Mouse (Mus musculus) spleen, embryonic (tissue): Measurements from ENCODE around the gene 2010111I01Rik.

ENCODE experiments used
- CTCF ChIA-PET: fragments of 350-600 bp; sonication (Branson Sonifier 250); formaldehyde crosslinking; loops from one replicate; lab custom pipeline; 2022; lab: Charles Lee

The 2010111I01Rik gene

GRCm38 (mm10) chr13:63278141-63278631 lies 313.5 kb downstream of the 2010111I01Rik start:
- CTCF ChIA-PET = no interaction called here

- CTCF ChIA-PET = no interaction called here
These were observed 314.2 kb downstream of the 2010111I01Rik start for GRCm38 (mm10) chr13:63278796-63279475.

DNA sequence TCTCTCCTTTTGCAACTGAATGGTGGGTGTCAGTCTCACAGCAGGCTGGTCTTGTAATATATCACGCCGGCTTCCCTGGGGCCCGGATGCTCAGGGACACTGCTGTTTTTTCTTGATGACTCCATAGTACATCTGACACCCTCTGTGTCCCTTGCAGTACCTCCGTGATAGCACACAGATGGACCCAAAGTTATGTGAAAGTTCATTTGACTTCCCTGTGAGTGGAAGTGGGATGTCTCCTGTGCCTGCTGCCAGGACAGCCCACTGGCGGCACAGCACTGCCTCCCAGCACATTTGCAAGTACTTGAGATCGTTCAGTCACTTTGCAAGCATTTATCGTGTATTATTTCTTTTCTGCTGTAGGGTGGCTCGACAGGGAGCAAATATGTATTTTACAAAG lies 315.1 kb downstream of the 2010111I01Rik start:
- CTCF ChIA-PET = no interaction called here

DNA sequence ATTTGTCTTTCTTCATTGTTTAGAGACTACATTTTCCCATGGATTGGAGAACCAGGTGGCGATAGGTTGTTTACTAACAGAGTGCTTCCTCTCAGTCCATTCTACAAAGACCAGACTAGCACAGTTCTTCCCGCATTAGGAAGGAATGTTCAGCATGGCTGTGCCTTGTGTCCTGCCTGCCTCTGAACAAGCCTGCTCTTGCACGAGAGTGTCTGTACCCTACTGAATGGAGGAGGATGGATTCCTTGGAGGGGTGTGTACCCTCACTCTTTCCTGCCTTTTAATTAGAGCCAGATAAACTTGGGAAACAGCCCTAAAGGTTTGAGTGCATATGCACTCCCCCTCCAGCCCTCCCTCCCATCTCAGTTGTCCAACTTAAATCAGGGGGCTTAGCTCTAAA lies 315.7 kb downstream of the 2010111I01Rik start:
- CTCF ChIA-PET = no interaction called here

- CTCF ChIA-PET = no interaction called here
These were observed 316.5 kb downstream of the 2010111I01Rik start for GRCm38 (mm10) chr13:63281206-63281605.

- CTCF ChIA-PET = no interaction called here
These were observed 318.5 kb downstream of the 2010111I01Rik start for GRCm38 (mm10) chr13:63283236-63283635.

- CTCF ChIA-PET = no interaction called here
These were observed 320.1 kb downstream of the 2010111I01Rik start for GRCm38 (mm10) chr13:63284748-63285147.

GRCm38 (mm10) chr13:63286483-63287102 lies 321.9 kb downstream of the 2010111I01Rik start:
- CTCF ChIA-PET = no interaction called here

DNA sequence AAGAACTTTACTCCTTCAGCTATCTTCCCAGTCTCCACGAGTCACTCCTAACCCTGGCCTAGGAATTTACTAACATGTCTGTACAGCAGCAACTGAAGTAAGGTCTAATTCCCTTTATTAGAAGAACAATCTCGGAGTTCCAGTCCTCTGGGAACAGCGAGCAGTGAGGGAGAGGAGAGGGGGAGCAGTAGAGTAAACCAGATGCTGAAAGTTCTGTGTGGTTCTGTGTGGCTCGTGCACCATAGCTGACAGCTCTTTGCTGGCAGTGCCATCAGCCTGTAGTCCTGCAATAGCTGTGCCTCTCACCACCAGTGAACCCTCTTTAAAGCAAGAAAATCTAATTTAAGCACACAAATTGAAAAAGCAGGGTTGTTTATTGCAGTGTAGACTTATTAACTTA lies 324.5 kb downstream of the 2010111I01Rik start:
- CTCF ChIA-PET = no interaction called here

DNA sequence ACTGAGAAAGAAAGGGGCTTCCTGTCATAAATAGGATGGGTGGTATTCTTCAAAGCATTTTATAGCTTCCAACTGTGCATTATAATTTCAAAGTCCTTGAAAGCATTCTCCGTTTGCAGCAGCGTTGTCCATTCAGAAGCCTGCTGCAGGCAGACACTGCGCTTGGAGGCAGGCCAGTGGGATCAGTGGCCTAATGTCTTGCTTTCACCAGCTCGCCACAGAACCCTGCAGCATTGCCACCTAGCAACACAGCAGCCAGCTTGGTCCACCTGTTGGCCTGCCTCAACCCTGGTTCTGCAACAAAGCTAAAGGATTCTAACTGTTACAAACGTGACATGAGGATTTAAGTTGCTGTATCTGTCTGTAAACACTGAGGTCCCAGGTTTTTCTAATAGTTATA lies 325.0 kb downstream of the 2010111I01Rik start:
- CTCF ChIA-PET = no interaction called here

- CTCF ChIA-PET = no interaction called here
These were observed 325.4 kb downstream of the 2010111I01Rik start for GRCm38 (mm10) chr13:63290126-63290525.

GRCm38 (mm10) chr13:63291016-63291415 lies 326.3 kb downstream of the 2010111I01Rik start:
- CTCF ChIA-PET = no interaction called here

- CTCF ChIA-PET = no interaction called here
These were observed 329.0 kb downstream of the 2010111I01Rik start for GRCm38 (mm10) chr13:63293647-63294046.

GRCm38 (mm10) chr13:63294359-63295193 lies 329.9 kb downstream of the 2010111I01Rik start:
- CTCF ChIA-PET = no interaction called here

DNA sequence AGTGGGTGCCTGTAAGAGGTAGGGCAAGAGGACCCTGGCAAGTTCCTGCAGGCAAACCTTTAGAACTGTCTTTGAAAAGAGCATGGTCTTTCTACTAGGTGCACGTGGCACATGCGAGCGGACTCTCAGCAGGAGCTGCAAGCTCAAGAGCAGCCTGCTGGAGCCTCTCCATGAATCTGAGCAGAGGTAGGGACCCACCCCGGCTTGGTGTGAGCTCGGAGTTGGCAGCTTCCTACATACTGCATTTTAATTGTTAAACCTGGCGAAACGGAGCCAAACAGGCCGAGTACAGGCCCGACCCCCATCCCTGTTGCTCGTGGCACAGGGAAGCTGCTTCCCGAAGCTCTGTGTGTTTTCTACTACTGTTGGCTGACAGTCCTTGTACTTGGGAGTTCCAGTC lies 331.6 kb downstream of the 2010111I01Rik start:
- CTCF ChIA-PET = no interaction called here

DNA sequence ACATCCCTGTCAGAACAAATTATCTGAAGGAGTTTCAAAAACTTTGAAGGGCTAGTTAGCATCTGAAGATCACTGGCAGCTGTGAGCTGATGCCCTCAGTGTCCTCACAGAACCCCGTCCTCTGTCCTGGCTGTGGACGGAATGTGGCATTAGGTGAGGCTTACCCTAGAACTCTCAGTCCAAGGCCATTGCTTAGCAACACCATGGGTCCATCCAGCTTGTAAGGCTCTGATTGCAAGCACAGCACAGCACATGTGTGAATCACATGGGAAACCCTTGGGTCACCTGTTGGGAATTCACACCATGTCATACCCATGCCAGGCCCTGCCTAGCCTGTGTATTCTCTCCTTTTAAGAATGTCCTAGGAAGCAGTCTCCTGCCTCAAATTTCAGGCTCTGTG lies 332.3 kb downstream of the 2010111I01Rik start:
- CTCF ChIA-PET = no interaction called here

DNA sequence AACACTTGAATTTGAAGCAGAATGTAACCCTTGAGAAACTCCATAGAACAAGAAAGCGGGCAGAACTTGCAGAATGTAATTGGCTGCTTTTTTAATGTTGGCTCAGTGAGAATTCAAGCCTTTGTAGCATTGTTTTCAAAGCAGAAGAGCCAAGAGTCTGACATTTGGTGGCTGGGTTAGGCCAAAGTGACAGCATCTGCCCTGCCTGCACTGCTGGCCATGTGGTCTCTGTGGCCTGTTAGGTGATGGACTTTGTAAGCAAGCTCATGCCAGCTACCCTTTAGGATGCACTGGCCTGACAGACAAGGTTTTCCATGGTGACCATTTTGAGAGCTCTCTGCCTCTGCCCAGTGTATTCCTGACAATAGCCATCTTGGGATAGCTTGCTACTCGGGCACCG lies 333.2 kb downstream of the 2010111I01Rik start:
- CTCF ChIA-PET = no interaction called here

DNA sequence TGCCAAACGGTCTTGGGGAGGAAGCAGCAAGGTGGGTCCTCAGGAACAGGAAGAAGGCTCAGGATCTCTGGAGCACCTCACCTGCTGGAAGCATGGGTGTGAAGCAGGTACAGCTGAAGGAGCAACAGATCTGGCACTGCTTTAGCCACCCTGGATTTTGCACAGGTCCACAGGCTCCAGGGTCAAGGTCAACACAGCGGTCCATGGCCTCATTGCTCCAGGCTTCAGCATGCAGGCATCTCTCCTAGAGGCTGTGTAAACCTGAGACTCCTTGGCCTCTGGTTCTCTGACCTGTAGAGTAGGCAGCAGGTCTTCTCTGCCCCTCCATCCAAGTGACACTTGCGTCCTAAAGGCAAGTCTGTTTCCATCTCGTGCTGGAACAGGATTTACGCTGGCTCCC lies 334.2 kb downstream of the 2010111I01Rik start:
- CTCF ChIA-PET = no interaction called here

DNA sequence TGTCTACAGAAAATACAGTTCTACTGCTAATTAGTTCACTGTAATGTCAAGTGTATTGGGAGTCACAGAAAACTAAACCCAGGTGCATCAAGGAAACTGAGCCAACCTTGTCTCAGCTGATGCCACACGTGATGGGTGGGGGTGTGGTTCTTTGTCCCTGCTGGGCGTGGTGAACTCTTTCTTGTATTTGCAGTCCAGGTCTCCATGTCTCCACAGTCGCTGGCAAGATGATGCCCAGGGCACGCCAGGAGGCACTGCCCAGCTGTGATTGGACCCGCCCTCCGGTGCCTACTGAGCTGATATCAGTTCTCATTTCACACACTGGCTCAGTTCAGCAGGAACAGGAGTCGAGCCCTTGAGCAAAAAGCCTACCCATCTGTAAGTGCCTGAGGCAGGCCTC lies 336.2 kb downstream of the 2010111I01Rik start:
- CTCF ChIA-PET = no interaction called here

DNA sequence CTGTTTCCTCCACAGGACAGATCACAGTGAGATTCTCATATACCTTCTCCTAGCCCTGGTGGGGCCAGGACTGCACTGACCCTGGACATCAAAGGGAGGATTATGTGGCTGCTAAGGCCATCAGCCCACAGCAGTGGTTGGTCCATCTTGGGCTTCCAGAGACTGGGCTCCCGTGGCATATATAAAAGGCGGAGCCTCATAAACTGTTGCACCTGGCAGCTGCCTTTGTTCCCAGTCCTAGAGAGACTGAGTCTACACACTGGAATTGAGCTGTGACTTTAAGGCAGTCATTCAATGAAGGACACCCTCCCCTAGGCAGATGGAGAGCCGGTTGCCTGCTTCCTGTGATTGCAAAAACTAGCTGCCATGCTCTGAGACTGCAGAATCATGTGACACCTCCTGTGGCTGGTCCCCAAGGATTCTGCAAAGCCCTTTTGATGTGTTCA lies 337.1 kb downstream of the 2010111I01Rik start:
- CTCF ChIA-PET = no interaction called here

GRCm38 (mm10) chr13:63302381-63302780 lies 337.7 kb downstream of the 2010111I01Rik start:
- CTCF ChIA-PET = no interaction called here

DNA sequence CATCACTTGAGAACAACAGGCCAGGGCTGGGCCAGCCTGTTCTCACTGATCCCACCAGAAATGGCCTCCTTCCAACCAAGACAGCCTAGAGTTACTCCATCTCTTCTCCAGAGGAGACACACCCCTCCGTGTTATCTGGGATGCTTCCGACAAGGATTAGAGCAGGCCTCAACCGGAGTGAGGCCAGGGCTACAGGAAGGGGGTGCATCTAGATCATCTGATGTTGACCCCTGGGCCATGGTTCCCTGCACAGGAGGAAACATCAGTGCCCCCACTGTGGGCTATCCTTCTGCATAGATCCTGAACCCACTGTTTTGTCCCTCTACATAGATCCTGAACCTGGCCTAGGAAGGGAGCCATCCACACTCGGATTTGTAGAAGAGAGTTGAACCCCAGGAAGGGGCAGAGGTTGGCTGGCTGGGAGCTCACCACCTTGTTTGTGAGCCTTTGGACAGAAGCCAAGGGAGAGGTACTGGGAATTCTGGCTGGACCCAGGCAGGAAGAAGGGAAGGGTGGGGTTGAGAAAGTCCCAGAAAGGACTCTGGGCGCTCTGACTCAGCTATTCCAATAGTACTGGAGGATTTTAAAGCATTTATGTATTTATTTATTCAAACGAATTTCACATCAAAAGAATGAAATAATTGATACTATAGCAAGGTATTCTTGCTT lies 339.6 kb downstream of the 2010111I01Rik start:
- CTCF ChIA-PET = no interaction called here
